Mouse (Mus musculus) limb, embryonic 10.5 days (tissue): Measurements from ENCODE around the gene AA467197. TPM values are rescaled to one million over a fixed set of nuclear protein-coding genes. Genes with fewer than 3 reads are reported as not detected.

ENCODE experiments used
- DNase-seq: peaks from one replicate; pipeline ENCODE4 v3.0.0-alpha.2; 2017; ENCODE audit warnings: low spot score
- H3K27ac ChIP-seq: fragments of 300-500 bp; sonication (generic); 2 replicates; pipeline ENCODE4 v1.5.1; 2016; ENCODE audit warnings: mild to moderate bottlenecking
- H3K27me3 ChIP-seq: fragments of 300-500 bp; sonication (generic); 2 replicates; pipeline ENCODE4 v1.6.1; 2016; ENCODE audit warnings: low read depth, mild to moderate bottlenecking; ENCODE audit not compliant: poor library complexity, severe bottlenecking
- H3K36me3 ChIP-seq: fragments of 300-500 bp; sonication (generic); 2 replicates; pipeline ENCODE4 v1.6.1; 2016; ENCODE audit warnings: mild to moderate bottlenecking, moderate library complexity
- H3K4me1 ChIP-seq: fragments of 300-500 bp; sonication (generic); 2 replicates; pipeline ENCODE4 v1.6.1; 2016
- H3K4me3 ChIP-seq: fragments of 300-500 bp; sonication (generic); 2 replicates; pipeline ENCODE4 v1.5.1; 2016; ENCODE audit warnings: mild to moderate bottlenecking, moderate library complexity
- H3K9me3 ChIP-seq: fragments of 300-500 bp; sonication (generic); replicated peaks from 2 replicates; pipeline ENCODE4 v1.6.1; 2016; ENCODE audit warnings: mild to moderate bottlenecking
- WGBS: fragments of 180-500 bp; shearing (Covaris S2); methylation state at CpG from one replicate; pipeline ENCODE4 v1.1.7; 2016; 5-methylcytosine and 5-hydroxymethylcytosine counted together
- polyA plus RNA-seq: library from polyadenylated mRNA; unstranded; fragments of >200 nt; fragmentation: Nextera tagmentation; extraction: Ambion mirVana; gene quantifications from 2 replicates; pipeline ENCODE4 v1.2.1, GENCODE M21; 2016

AA467197 gene
- polyA plus RNA-seq, 1 experiment from 2014 or later, result 0.25 TPM

- no peak for DNase-seq
- no peak overlapping the region for H3K27ac ChIP-seq
- no peaks in the 10 kb centered on the region for H3K4me1 ChIP-seq
- H3K4me3 ChIP-seq, result no peak overlapping the region
- no peaks in the 10 kb centered on the region for H3K27me3 ChIP-seq
- H3K9me3 ChIP-seq, result no peaks in the 10 kb centered on the region
- H3K36me3 ChIP-seq, result no peaks in the 10 kb centered on the region
- 79% methylated on average over 4 of the region's 4 CpGs for WGBS
Measured at GRCm38 (mm10) chr2:122618719-122619118, 18.1 kb upstream of the AA467197 start.

GRCm38 (mm10) chr2:122621337-122622110 is 15.3 kb upstream of the AA467197 start:
- no peak overlapping the region for H3K27ac ChIP-seq
- WGBS, result 79% methylated on average over 9 of the region's 9 CpGs
- no peak overlapping the region for H3K4me3 ChIP-seq
- no peaks in the 10 kb centered on the region for H3K9me3 ChIP-seq
- H3K4me1 ChIP-seq, result no peaks in the 10 kb centered on the region
- no peaks in the 10 kb centered on the region for H3K36me3 ChIP-seq
- H3K27me3 ChIP-seq, result no peaks in the 10 kb centered on the region
- no peak for DNase-seq

GRCm38 (mm10) chr2:122625930-122626329 is 10.9 kb upstream of the AA467197 start:
- no peaks in the 10 kb centered on the region for H3K4me1 ChIP-seq
- H3K36me3 ChIP-seq, result no peaks in the 10 kb centered on the region
- H3K27me3 ChIP-seq, result no peaks in the 10 kb centered on the region
- no peaks in the 10 kb centered on the region for H3K9me3 ChIP-seq
- DNase-seq, result no peak
- H3K4me3 ChIP-seq, result no peak overlapping the region
- no peak overlapping the region for H3K27ac ChIP-seq
- WGBS, result 58% methylated on average over 7 of the region's 7 CpGs

- peak; percentile 71 for DNase-seq
- Histone ChIP-seq H3K9me3 (no peaks in the 10 kb centered on the region), H3K27me3 (no peaks in the 10 kb centered on the region), H3K36me3 (peaks cover 18% of the 10 kb centered on the region), H3K4me1 (peaks cover 15% of the 10 kb centered on the region), H3K27ac (no peak overlapping the region), H3K4me3 (no peak overlapping the region)
- WGBS, result 4% methylated on average over 7 of the region's 7 CpGs
Measured at GRCm38 (mm10) chr2:122628976-122629375, 7.8 kb upstream of the AA467197 start.

GRCm38 (mm10) chr2:122629871-122630270 is 6.9 kb upstream of the AA467197 start:
- Histone ChIP-seq H3K4me3 (peak overlapping the region; percentile 99), H3K9me3 (no peaks in the 10 kb centered on the region), H3K36me3 (peaks cover 23% of the 10 kb centered on the region), H3K4me1 (peaks cover 15% of the 10 kb centered on the region), H3K27ac (no peak overlapping the region), H3K27me3 (no peaks in the 10 kb centered on the region)
- 71% methylated on average over 6 of the region's 6 CpGs for WGBS
- DNase-seq, result no peak

- no peaks in the 10 kb centered on the region for H3K27me3 ChIP-seq
- WGBS, result under 1% methylated on average over 75 of the region's 75 CpGs
- peaks cover 15% of the 10 kb centered on the region for H3K4me1 ChIP-seq
- peaks cover 23% of the 10 kb centered on the region for H3K36me3 ChIP-seq
- peak overlapping the region; percentile 99 for H3K4me3 ChIP-seq
- DNase-seq, result peak; percentile 86
- peak overlapping the region; percentile 96 for H3K27ac ChIP-seq
- no peaks in the 10 kb centered on the region for H3K9me3 ChIP-seq
Measured at GRCm38 (mm10) chr2:122630465-122631225, 6.1 kb upstream of the AA467197 start.

GRCm38 (mm10) chr2:122631226-122631801 is 5.5 kb upstream of the AA467197 start:
- Histone ChIP-seq H3K27me3 (no peaks in the 10 kb centered on the region), H3K4me3 (peak overlapping the region; percentile 99), H3K27ac (peak overlapping the region; percentile 96), H3K36me3 (peaks cover 23% of the 10 kb centered on the region), H3K9me3 (no peaks in the 10 kb centered on the region), H3K4me1 (peaks cover 15% of the 10 kb centered on the region)
- WGBS, result under 1% methylated on average over 53 of the region's 53 CpGs
- DNase-seq, result peak; percentile 71

GRCm38 (mm10) chr2:122637526-122637997 is 776 bp downstream of the AA467197 start:
- H3K36me3 ChIP-seq, result peaks cover 19% of the 10 kb centered on the region
- H3K27me3 ChIP-seq, result peaks cover 18% of the 10 kb centered on the region; the same call in 1 of the 2 replicates
- DNase-seq, result peak; percentile 85
- H3K4me1 ChIP-seq, result peaks cover 4% of the 10 kb centered on the region; the same call in 1 of the 2 replicates
- 2% methylated on average over 36 of the region's 36 CpGs for WGBS
- peak overlapping the region; percentile 49 for H3K4me3 ChIP-seq
- H3K27ac ChIP-seq, result no peak overlapping the region
- H3K9me3 ChIP-seq, result no peaks in the 10 kb centered on the region

GRCm38 (mm10) chr2:122638029-122638428 is 1.2 kb downstream of the AA467197 start:
- WGBS, result 39% methylated on average over 12 of the region's 12 CpGs

GRCm38 (mm10) chr2:122638673-122639072 is 1.9 kb downstream of the AA467197 start:
- Histone ChIP-seq H3K27me3 (peaks cover 18% of the 10 kb centered on the region; the same call in 1 of the 2 replicates), H3K27ac (no peak overlapping the region), H3K4me3 (no peak overlapping the region), H3K36me3 (peaks cover 8% of the 10 kb centered on the region), H3K4me1 (peaks cover 4% of the 10 kb centered on the region; the same call in 1 of the 2 replicates), H3K9me3 (no peaks in the 10 kb centered on the region)
- 58% methylated on average over 5 of the region's 5 CpGs for WGBS
- no peak for DNase-seq

More at GRCm38 (mm10) chr2:122638029-122638428, 1.2 kb downstream of the AA467197 start:
- peaks cover 14% of the 10 kb centered on the region for H3K36me3 ChIP-seq
- H3K4me1 ChIP-seq, result peaks cover 4% of the 10 kb centered on the region; the same call in 1 of the 2 replicates
- H3K27me3 ChIP-seq, result peaks cover 18% of the 10 kb centered on the region; the same call in 1 of the 2 replicates
- no peak for DNase-seq
- no peak overlapping the region for H3K27ac ChIP-seq
- H3K9me3 ChIP-seq, result no peaks in the 10 kb centered on the region
- peak overlapping the region; percentile 49 for H3K4me3 ChIP-seq

GRCm38 (mm10) chr2:122652096-122653084 is 15.6 kb downstream of the AA467197 start:
- no peak overlapping the region for H3K4me3 ChIP-seq
- 66% methylated on average over 17 of the region's 17 CpGs for WGBS
- DNase-seq, result no peak
- H3K27me3 ChIP-seq, result no peaks in the 10 kb centered on the region
- no peaks in the 10 kb centered on the region for H3K9me3 ChIP-seq
- H3K27ac ChIP-seq, result no peak overlapping the region
- peaks cover 3% of the 10 kb centered on the region; the same call in 1 of the 2 replicates for H3K4me1 ChIP-seq
- no peaks in the 10 kb centered on the region for H3K36me3 ChIP-seq

- Histone ChIP-seq H3K27me3 (no peaks in the 10 kb centered on the region), H3K4me1 (peaks cover 3% of the 10 kb centered on the region; the same call in 1 of the 2 replicates), H3K36me3 (no peaks in the 10 kb centered on the region), H3K27ac (no peak overlapping the region), H3K9me3 (no peaks in the 10 kb centered on the region), H3K4me3 (no peak overlapping the region)
- DNase-seq, result no peak
- WGBS, result 66% methylated on average over 2 of the region's 2 CpGs
Measured at GRCm38 (mm10) chr2:122656052-122656451, 19.3 kb downstream of the AA467197 start.
